Mouse (Mus musculus) bone marrow macrophage, adult 2 months (primary cell): ENCODE data around the gene Txnrd1. TPM values are rescaled to one million over a fixed set of nuclear protein-coding genes. Genes with fewer than 3 reads are reported as not detected.

Experiments used
- H3K27ac ChIP-seq: 2 replicates; pipeline ENCODE4 v1.5.1; 2012; ENCODE audit warnings: low read depth, low read length; ENCODE audit not compliant: insufficient read depth
- H3K4me1 ChIP-seq: 2 replicates; pipeline ENCODE4 v1.6.1; 2012; ENCODE audit warnings: low read length; ENCODE audit not compliant: control insufficient read depth, insufficient read depth
- H3K4me3 ChIP-seq: 2 replicates; pipeline ENCODE4 v1.5.1; 2012; ENCODE audit warnings: mild to moderate bottlenecking, low read length, moderate library complexity; ENCODE audit not compliant: insufficient read depth
- CTCF ChIP-seq: IDR thresholded peaks from 2 replicates; pipeline ENCODE4 v1.5.1; 2012; ENCODE audit warnings: low read depth, mild to moderate bottlenecking, low read length, moderate library complexity
- POLR2A ChIP-seq: IDR thresholded peaks from 2 replicates; pipeline ENCODE4 v1.6.1; 2012; ENCODE audit warnings: mild to moderate bottlenecking, low read depth, low read length, borderline replicate concordance
- polyA plus RNA-seq: library from polyadenylated mRNA; stranded (reverse); fragments of >200 nt; gene quantifications from 2 replicates; pipeline ENCODE4 v1.2.4, GENCODE M21; 2012; ENCODE audit not compliant: missing spikeins, insufficient read depth, insufficient read length

Txnrd1 gene
- polyA plus RNA-seq, 1 experiment = 88.9 TPM

DNA sequence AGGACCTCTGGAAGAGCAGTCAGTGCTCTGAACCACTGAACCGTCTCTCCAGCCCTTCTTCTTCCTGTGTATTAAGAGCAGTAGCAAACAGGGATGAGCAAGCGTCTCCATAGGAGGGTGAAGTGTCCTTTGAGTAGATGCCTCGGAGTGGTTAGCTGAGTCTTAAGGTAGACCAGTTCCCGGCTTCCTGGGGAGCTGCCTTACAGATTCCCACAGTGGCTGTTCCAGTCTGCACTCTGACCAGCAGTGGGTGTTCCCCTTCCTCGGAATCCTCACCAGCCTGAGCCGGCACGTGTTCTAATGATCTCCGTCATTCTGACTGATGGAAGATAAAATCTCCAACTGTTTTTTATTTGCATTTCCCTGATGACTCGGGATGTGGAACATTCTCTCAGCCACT is 17.3 kb upstream of the Txnrd1 start:
- H3K4me3 ChIP-seq = no peak overlapping the region
- peaks cover 15% of the 10 kb centered on the region for H3K4me1 ChIP-seq
- no peak overlapping the region for H3K27ac ChIP-seq
- TF ChIP-seq CTCF = no peak
- TF ChIP-seq POLR2A = no peak

GRCm38 (mm10) chr10:82817514-82817913 is 16.2 kb upstream of the Txnrd1 start:
- TF ChIP-seq POLR2A (no peak), CTCF (no peak)
- no peak overlapping the region for H3K27ac ChIP-seq
- peaks cover 15% of the 10 kb centered on the region for H3K4me1 ChIP-seq

DNA sequence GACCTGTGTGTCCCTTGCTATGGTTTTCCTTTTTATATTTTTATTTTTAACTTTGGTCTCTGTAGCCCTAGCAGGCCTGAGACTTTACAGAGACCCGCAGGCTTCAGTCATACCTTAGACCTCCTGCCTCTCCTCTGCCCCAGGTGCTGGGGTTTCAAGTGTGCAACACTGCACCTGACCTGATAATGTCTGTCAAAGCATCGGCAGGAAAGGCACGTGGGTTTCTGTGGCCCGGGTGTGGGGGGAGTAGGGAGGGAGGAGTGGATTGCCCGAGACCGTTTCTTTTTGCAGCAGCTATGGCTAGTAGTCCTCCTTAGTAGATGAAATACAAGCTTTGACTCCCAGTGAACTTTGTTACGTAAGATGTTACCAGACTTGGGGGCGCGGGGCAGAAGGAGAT is 15.8 kb upstream of the Txnrd1 start:
- no peak for TF ChIP-seq CTCF
- no peak for TF ChIP-seq POLR2A
- Histone ChIP-seq H3K4me1 (peaks cover 15% of the 10 kb centered on the region), H3K4me3 (no peak overlapping the region), H3K27ac (no peak overlapping the region)

More at GRCm38 (mm10) chr10:82817514-82817913, 16.2 kb upstream of the Txnrd1 start:
- H3K4me3 ChIP-seq = no peak overlapping the region

DNA sequence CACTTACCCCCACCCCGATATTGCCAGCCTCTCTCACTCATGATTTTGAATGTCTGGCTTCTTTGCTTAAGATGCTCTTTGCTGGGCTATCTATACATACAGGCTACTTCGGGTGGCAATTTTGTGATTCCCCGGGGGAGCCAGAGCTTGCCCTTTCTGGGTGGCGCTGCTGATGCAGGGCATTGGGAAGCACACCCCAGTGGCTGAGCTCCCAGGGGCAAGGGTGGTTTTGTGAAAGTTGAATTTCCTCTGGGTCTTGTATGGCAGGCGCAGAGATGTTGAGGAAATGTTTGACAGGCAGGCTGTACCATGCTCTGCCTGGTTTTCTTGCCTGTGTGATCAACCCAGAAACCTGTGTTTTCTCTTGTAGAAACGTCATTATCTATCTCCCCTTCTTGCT is 15.1 kb upstream of the Txnrd1 start:
- H3K4me1 ChIP-seq = peaks cover 13% of the 10 kb centered on the region
- H3K27ac ChIP-seq = no peak overlapping the region
- no peak overlapping the region for H3K4me3 ChIP-seq
- no peak for TF ChIP-seq CTCF
- no peak for TF ChIP-seq POLR2A

- TF ChIP-seq CTCF (no peak), POLR2A (no peak)
- no peaks in the 10 kb centered on the region for H3K4me1 ChIP-seq
- H3K27ac ChIP-seq = no peak overlapping the region
- H3K4me3 ChIP-seq = no peak overlapping the region
Measured at GRCm38 (mm10) chr10:82823108-82823778, 10.5 kb upstream of the Txnrd1 start.

- TF ChIP-seq POLR2A (no peak), CTCF (no peak)
- peaks cover 2% of the 10 kb centered on the region; the same call in 1 of the 2 replicates for H3K4me1 ChIP-seq
- H3K4me3 ChIP-seq = no peak overlapping the region
- H3K27ac ChIP-seq = no peak overlapping the region
Measured at GRCm38 (mm10) chr10:82823779-82824177, 10.0 kb upstream of the Txnrd1 start.

- H3K4me3 ChIP-seq = no peak overlapping the region
- peaks cover 2% of the 10 kb centered on the region; the same call in 1 of the 2 replicates for H3K4me1 ChIP-seq
- no peak overlapping the region for H3K27ac ChIP-seq
- no peak for TF ChIP-seq POLR2A
- no peak for TF ChIP-seq CTCF
Measured at GRCm38 (mm10) chr10:82824541-82824940, 9.2 kb upstream of the Txnrd1 start.

- peaks cover 2% of the 10 kb centered on the region; the same call in 1 of the 2 replicates for H3K4me1 ChIP-seq
- TF ChIP-seq POLR2A = no peak
- no peak for TF ChIP-seq CTCF
- H3K27ac ChIP-seq = no peak overlapping the region
- no peak overlapping the region for H3K4me3 ChIP-seq
Measured at GRCm38 (mm10) chr10:82826516-82826915, 7.2 kb upstream of the Txnrd1 start.

- H3K27ac ChIP-seq = no peak overlapping the region
- H3K4me3 ChIP-seq = no peak overlapping the region
- TF ChIP-seq CTCF (no peak), POLR2A (no peak)
- H3K4me1 ChIP-seq = peaks cover 2% of the 10 kb centered on the region; the same call in 1 of the 2 replicates
Measured at GRCm38 (mm10) chr10:82835898-82836297, 2.1 kb downstream of the Txnrd1 start.

GRCm38 (mm10) chr10:82838390-82838789 is 4.6 kb downstream of the Txnrd1 start:
- peaks cover 2% of the 10 kb centered on the region; the same call in 1 of the 2 replicates for H3K4me1 ChIP-seq
- TF ChIP-seq POLR2A (no peak), CTCF (no peak)
- H3K4me3 ChIP-seq = no peak overlapping the region
- H3K27ac ChIP-seq = no peak overlapping the region

GRCm38 (mm10) chr10:82844090-82844489 is 10.3 kb downstream of the Txnrd1 start:
- peaks cover 5% of the 10 kb centered on the region for H3K4me1 ChIP-seq
- no peak for TF ChIP-seq POLR2A
- H3K27ac ChIP-seq = no peak overlapping the region
- H3K4me3 ChIP-seq = no peak overlapping the region
